Mouse (Mus musculus): ENCODE results near the gene Wnt7b. TPM values are rescaled to one million over a fixed set of nuclear protein-coding genes. Genes with fewer than 3 reads are reported as not detected.

Wnt7b gene
- total and polyA plus RNA-seq, 2 experiments from 2014 or later = 26.0 to 56.6 TPM

DNA sequence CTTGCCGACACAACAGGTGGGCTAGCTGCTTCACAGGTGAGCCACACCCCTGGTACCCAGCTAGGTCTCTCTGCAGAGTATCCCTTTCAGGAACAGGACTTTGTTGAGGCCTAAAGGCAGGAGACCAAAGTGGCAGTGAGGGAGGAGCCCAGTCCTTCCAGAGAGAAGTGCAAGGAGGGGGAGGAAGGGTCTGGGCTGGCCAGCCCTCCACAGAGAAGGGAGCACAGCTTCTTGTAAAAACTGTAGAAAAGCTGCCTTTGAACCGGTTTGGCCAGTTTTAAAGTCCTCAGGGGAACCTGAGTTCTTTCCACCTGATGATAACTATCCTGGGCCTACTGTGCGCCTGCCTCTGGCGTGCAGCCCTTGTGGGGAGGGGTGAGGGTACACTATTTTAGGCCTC, 62.8 kb downstream of the Wnt7b start:
- H3K4me1 ChIP-seq (ENCODE audit: insufficient read depth, low read length) = peaks cover 6% of the 10 kb centered on the region; the same call in 1 of the 2 replicates
- H3K27me3 ChIP-seq (ENCODE audit: insufficient read depth, low read length) = no peaks in the 10 kb centered on the region
- H3K9me3 ChIP-seq (ENCODE audit: low read length) = no peaks in the 10 kb centered on the region
- ATAC-seq (no peak), DNase-seq (ENCODE audit: low spot score) (no peak)
- no peak overlapping the region for H3K9ac ChIP-seq (replicated peaks; ENCODE audit: low read length)
- no peak overlapping the region for H3K27ac ChIP-seq
- H3K36me3 ChIP-seq (ENCODE audit: insufficient read depth, low read length) = no peaks in the 10 kb centered on the region
- 75% methylated on average over 4 of the region's 4 CpGs for WGBS
- no peak overlapping the region for H3K4me2 ChIP-seq (ENCODE audit: low read depth, low read length)
- H3K4me3 ChIP-seq (ENCODE audit: low read length) = no peak overlapping the region
- no peak for TF ChIP-seq CTCF (IDR thresholded peaks at IDR 0.05; ENCODE audit: low read depth)

DNA sequence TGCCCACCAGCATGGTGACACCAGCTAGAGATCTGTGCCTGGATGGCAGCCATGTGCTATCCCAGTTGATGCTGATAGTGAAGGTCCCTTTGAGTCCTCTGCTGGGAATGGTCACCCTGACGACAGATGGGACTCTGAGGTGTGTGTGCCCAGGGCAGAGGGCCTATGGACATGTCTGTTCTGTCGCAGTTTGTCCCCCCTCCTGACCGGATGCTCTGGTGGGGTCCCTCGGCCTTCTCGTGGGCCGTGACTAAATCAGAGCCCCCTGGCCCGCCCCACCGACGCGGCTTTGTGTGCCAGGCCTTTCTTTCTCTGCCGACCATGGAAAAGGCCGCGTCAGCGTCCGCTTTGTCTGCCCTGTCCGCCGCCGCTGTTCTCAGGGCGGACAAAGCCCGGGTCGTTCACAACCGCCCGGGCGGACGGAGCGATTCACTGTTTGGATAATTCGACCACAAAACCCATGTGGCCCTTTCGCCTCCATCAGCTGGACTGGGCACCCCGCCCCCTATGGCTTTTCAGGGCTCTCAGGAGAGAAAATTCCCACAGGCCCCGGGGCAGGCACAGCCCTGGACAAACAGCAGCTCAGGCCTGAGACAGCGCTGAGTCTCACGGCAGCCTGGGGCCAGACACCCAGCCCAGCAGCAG, 74.8 kb downstream of the Wnt7b start:
- H3K9ac ChIP-seq (replicated peaks; ENCODE audit: low read length) = 0 out of 2 replicates have a peak overlapping the region, but pooled peaks have one; percentile 28
- DNase-seq (ENCODE audit: low spot score) (peak; percentile 37), ATAC-seq (peak; percentile 21; the same call in 1 of the 2 replicates)
- H3K27ac ChIP-seq = peak overlapping the region; percentile 56
- 23% methylated on average over 32 of the region's 32 CpGs for WGBS
- H3K36me3 ChIP-seq (ENCODE audit: insufficient read depth, low read length) = no peaks in the 10 kb centered on the region
- 0 out of 2 replicates have a peak, but pooled peaks cover 4% of the 10 kb centered on the region for H3K4me1 ChIP-seq (ENCODE audit: insufficient read depth, low read length)
- TF ChIP-seq CTCF (IDR thresholded peaks at IDR 0.05; ENCODE audit: low read depth) = no peak
- no peaks in the 10 kb centered on the region for H3K9me3 ChIP-seq (ENCODE audit: low read length)
- no peak overlapping the region for H3K4me2 ChIP-seq (ENCODE audit: low read depth, low read length)
- no peak overlapping the region for H3K4me3 ChIP-seq (ENCODE audit: low read length)
- H3K27me3 ChIP-seq (ENCODE audit: insufficient read depth, low read length) = no peaks in the 10 kb centered on the region

DNA sequence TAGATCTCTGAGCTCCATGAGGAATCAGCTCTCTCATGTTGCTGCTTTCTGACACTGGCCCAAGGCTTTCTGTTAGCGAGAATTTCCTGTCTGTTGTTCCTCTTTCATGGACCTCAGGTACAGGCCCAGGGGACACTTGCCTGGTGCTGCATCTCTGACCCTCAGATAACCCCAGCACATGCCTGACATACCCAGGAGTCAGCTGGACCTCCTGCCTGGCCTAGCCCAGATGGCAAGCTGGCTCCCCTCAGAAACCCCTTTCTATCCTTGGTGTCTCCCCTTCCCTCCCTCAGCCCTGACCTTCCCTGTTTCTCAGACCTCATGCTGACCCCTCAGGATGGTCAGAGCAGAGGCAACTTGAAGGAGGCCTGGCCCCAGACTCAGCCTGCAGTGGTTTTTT, 75.6 kb downstream of the Wnt7b start:
- 76% methylated on average over 1 of the region's 1 CpGs for WGBS

DNA sequence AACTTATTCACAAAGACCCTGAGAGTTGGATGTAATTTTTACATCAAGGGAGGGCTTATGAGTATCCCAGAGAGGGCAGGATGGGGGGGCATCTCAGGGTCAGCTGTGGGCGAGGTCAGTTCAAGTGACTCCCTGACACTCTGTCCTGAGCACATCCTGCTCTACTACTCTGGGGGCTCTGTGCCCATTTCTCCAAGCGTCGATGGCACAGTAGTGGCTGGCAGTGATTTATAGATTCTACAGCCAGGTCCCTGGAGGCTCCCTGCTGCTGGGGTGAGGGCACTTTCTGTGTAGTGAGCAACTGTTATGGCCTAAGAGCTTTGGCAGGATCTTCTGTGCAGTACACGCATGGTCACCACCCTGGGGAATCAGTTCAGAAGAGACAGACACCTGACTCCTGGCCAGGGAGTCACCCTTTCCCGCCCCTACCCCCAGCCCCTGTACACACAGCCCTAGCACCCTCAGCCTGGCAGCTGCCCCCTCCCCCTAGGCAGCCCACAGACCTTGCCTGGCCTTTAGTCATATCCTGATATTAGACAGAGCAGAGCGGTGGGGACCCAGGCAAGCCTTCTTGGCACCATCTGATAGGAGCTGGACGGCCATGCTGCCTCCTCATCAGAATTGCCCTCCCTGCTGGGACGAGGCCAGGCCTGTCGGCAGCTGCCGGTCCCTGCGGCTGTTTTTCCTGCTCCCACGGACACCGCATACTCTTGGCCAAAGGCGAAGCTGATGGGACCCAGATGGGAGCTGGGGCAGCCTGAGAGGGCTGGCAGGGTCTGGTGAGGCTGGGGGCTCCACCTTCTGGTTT, 77.0 kb downstream of the Wnt7b start:
- 30% methylated on average over 14 of the region's 14 CpGs for WGBS
- H3K4me1 ChIP-seq (ENCODE audit: insufficient read depth, low read length) = 0 out of 2 replicates have a peak, but pooled peaks cover 4% of the 10 kb centered on the region
- no peak overlapping the region for H3K9ac ChIP-seq (replicated peaks; ENCODE audit: low read length)
- ATAC-seq (peak; percentile 55), DNase-seq (ENCODE audit: low spot score) (peak; percentile 76)
- H3K4me2 ChIP-seq (ENCODE audit: low read depth, low read length) = 0 out of 2 replicates have a peak overlapping the region, but pooled peaks have one; percentile 8
- H3K9me3 ChIP-seq (ENCODE audit: low read length) = no peaks in the 10 kb centered on the region
- H3K27ac ChIP-seq = peak overlapping the region; percentile 37; the same call in 1 of the 2 replicates
- peak; percentile 35 for TF ChIP-seq CTCF (IDR thresholded peaks at IDR 0.05; ENCODE audit: low read depth)
- H3K4me3 ChIP-seq (ENCODE audit: low read length) = no peak overlapping the region
- no peaks in the 10 kb centered on the region for H3K36me3 ChIP-seq (ENCODE audit: insufficient read depth, low read length)
- no peaks in the 10 kb centered on the region for H3K27me3 ChIP-seq (ENCODE audit: insufficient read depth, low read length)

More for the DNA sequence above, 75.6 kb downstream of the Wnt7b start:
- Histone ChIP-seq H3K27me3 (ENCODE audit: insufficient read depth, low read length) (no peaks in the 10 kb centered on the region), H3K4me1 (ENCODE audit: insufficient read depth, low read length) (0 out of 2 replicates have a peak, but pooled peaks cover 4% of the 10 kb centered on the region), H3K4me2 (ENCODE audit: low read depth, low read length) (no peak overlapping the region), H3K27ac (no peak overlapping the region), H3K4me3 (ENCODE audit: low read length) (no peak overlapping the region), H3K9ac (replicated peaks; ENCODE audit: low read length) (no peak overlapping the region), H3K9me3 (ENCODE audit: low read length) (no peaks in the 10 kb centered on the region), H3K36me3 (ENCODE audit: insufficient read depth, low read length) (no peaks in the 10 kb centered on the region)
- ATAC-seq = no peak
- DNase-seq (ENCODE audit: low spot score) = no peak
- TF ChIP-seq CTCF (IDR thresholded peaks at IDR 0.05; ENCODE audit: low read depth) = no peak

DNA sequence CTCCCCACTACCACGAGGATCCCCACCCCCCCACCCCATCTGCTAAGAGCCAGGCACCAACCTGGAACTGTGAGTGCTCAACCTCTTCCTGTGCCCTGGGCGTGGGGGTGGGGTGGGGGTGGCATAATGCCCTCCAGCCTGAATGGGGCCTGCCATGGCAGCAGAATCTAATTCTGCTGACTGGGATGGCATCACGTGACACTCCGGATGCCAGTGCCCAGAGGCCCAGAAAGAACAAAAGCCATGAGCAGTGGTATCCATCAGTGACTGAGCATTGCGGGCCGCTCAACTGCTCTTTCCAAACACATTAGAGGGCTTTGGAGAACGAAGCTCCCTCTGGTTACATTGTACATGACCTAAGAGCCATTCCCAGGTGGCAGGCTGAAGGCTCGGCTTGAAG, 79.1 kb downstream of the Wnt7b start, which contains the start of gene 7530416G11Rik:
7530416G11Rik (minus strand) TSS at position 101 of the 400 bp plus-strand sequence.
- 64% methylated on average over 8 of the region's 8 CpGs for WGBS

DNA sequence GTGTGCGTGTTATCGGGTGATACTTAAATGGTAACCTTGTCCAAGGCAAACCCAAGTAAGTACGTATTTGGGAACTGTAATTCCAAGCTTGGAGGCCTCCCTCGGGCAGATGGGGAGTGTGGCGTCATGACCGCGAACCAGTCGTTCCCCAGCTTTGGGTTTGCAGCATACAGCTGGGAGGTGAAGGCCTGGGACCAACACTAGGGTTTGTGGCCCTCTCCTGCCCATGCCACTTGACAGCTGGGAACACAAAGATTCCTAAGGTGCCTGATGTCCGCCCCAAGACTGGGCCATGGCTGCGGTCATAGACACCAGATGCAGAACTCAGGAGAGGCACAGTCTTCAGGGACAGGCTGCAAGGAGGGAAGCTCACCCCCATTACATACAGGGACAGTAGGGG, 82.0 kb downstream of the Wnt7b start:
- Histone ChIP-seq H3K9ac (replicated peaks; ENCODE audit: low read length) (no peak overlapping the region), H3K36me3 (ENCODE audit: insufficient read depth, low read length) (no peaks in the 10 kb centered on the region), H3K9me3 (ENCODE audit: low read length) (no peaks in the 10 kb centered on the region), H3K4me1 (ENCODE audit: insufficient read depth, low read length) (no peaks in the 10 kb centered on the region), H3K27me3 (ENCODE audit: insufficient read depth, low read length) (no peaks in the 10 kb centered on the region), H3K4me2 (ENCODE audit: low read depth, low read length) (no peak overlapping the region), H3K4me3 (ENCODE audit: low read length) (no peak overlapping the region), H3K27ac (no peak overlapping the region)
- DNase-seq (ENCODE audit: low spot score) (no peak), ATAC-seq (no peak)
- no peak for TF ChIP-seq CTCF (IDR thresholded peaks at IDR 0.05; ENCODE audit: low read depth)
- WGBS = 88% methylated on average over 10 of the region's 10 CpGs

More for the DNA sequence above, 79.1 kb downstream of the Wnt7b start, which contains the start of gene 7530416G11Rik:
- Histone ChIP-seq H3K27me3 (ENCODE audit: insufficient read depth, low read length) (no peaks in the 10 kb centered on the region), H3K4me1 (ENCODE audit: insufficient read depth, low read length) (0 out of 2 replicates have a peak, but pooled peaks cover 4% of the 10 kb centered on the region), H3K27ac (no peak within 1 kb of the TSS), H3K4me3 (ENCODE audit: low read length) (no peak within 1 kb of the TSS), H3K4me2 (ENCODE audit: low read depth, low read length) (no peak within 1 kb of the TSS), H3K9ac (replicated peaks; ENCODE audit: low read length) (no peak within 1 kb of the TSS), H3K36me3 (ENCODE audit: insufficient read depth, low read length) (no peaks in the 10 kb centered on the region), H3K9me3 (ENCODE audit: low read length) (no peaks in the 10 kb centered on the region)
- no peak for DNase-seq (ENCODE audit: low spot score)
- no peak for TF ChIP-seq CTCF (IDR thresholded peaks at IDR 0.05; ENCODE audit: low read depth)
- ATAC-seq = 0 out of 2 replicates have a peak, but pooled peaks have one; percentile 27

All from hindbrain, postnatal 0 days (tissue).